Mouse (Mus musculus) gastrocnemius, postnatal 25 days (tissue): ENCODE data around the gene Zfp324. TPM values are rescaled to one million over a fixed set of nuclear protein-coding genes. Genes with fewer than 3 reads are reported as not detected.

Experiments used
- DNase-seq: peaks from one replicate; pipeline ENCODE4 v3.0.0; 2022
- total RNA-seq, 2 experiments: library from RNA; stranded (reverse); gene quantifications; 1 replicate in 1 of 2; 2 replicates in 1 of 2; pipeline ENCODE4 v1.2.3; 2021

Gene Zfp324
- total RNA-seq, 2 experiments from 2014 or later = 2.0 to 2.2 TPM

DNA sequence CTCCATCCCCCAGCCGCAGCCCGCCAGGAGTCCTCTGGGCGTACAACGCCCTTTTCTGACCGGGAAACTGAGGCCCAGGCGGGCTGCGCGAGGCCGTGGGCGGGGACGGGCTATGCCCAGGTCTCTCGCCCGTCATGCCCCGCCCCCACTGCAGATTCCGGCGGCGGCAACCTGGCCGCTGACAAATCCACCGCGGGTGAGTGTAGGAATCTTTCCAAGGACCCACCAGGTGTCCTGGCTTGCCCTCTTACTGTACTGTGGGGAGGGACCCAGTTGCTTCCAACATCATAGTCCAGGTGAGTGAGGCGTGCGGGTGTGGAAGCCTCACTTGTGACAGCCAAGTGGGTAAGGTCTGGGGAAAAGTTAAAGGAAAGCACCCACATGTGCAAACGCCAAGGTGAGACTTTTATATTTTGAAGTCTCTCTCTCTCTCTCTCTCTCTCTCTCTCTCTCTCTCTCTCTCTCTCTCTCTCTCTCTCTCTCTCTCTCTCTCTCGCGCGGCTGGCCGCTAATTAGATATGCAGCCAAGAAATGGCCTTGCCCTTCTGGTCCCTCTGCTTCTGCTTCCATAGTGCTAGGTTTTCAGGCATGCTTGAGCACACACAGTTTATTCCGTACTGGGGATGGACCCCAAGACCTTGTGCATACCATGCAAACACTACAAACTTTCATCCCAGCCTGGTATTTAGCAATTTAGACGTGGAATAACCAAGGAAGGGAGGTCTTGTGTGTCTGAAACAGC lies 637 bp downstream of the Zfp324 start:
- DNase-seq = peak; percentile 56

DNA sequence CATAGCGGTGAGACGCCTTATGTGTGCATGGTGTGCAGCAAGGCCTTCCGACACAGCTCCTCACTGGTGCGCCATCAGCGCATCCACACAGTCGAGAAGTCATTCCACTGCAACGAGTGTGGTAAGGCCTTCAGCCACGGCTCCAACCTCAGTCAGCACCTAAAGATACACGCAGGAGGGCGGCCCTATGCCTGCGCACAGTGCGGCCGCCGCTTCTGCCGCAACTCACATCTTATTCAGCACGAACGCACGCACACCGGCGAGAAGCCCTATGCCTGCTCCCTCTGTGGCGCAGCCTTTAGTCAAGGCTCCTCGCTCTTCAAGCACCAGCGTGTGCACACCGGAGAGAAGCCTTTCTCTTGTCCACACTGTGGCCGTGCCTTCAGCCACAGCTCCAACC lies 5.3 kb downstream of the Zfp324 start:
- DNase-seq = no peak

DNA sequence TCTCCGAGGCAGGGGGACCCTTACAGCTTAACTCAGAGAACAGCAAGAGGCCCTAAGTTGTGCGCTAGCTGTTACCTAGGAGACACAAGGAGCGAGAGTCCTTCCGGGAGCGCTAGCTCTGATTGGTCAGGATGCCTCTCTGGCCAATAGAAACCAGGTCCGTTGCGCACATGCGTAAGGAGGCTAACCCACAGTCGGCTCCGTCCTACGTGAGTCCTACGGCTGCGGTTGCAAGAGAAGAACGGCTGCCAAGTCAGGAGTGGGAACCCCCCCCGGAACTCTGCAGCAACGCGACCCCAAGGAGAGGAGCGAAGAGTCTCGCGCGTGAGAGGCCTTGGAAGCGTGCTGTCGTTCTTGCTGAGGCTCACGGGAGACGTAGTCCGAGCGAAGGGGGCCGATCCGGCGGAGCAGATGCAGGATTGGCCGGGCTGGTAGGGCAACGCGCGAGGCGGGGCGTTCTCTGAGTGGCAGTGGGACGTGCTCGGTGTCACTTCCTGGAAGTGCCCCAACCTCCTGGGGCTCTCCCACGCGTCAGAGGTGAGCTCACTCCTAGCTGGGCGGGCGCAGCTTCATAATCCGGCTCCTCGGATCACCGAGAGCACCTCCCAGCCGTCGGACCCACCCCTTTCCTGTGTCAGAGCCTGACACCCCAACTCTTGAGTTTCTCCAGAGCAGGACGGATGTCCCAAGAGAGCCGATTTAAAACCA lies 12.2 kb downstream of the Zfp324 start, which contains the start of gene Zfp446:
Gene Zfp446, plus strand, starts transcription at position 167 of the 708 bp plus-strand sequence.
- DNase-seq = peak; percentile 99

DNA sequence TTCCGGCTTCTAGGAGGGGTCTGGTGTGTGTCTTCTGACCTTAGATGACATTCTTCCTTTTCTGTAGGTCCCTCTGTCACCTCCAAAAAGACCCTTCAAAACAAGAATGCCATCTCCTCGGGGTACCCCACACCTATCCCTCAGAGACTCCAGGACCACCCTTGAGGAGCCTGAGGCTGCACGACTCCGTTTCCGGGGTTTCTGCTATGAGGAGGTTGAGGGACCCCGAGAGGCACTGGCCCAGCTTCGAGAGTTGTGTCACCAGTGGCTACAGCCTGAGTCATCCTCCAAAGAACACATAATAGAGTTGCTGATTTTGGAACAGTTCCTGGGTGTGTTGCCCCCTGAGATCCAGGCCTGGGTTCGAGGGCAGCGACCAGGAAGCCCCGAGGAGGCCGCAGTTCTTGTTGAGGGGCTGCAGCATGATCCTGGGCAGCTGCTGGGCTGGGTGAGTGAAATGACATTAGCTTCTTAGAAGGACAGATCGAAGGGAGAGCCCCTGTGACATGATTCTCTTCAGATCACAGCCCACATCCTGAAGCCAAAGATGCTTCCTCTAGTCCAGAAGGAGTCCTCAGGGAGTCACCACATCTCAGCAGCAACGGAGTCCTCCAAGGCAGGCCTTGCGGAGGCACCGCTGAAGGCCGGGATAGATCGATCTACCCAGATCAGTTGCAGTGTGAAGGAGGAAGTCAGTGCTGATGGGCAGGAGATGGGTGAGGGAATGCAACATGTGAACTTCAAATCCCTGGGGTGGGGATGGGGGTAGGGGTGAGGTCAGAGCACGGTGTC lies 13.5 kb downstream of the Zfp324 start:
- DNase-seq = no peak

DNA sequence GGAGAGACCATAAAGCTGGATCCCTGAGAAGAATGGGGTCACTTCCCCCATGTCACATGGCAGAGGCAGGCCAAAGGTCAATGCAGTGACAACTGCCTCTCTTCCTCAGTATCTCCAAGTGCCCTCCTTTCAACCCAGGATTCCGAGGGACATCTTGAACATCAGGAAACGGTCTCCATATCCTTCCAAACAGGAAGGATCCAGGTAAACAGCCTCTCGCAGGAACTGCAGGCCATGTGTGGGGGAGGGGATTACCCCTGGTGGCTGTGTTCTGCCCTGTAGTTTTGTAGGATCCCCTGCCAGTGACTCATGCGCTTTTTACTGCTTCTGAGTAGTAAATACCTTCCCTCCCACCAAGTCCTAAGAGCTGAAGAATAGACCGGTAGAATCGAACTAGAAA lies 14.1 kb downstream of the Zfp324 start:
- DNase-seq = no peak

DNA sequence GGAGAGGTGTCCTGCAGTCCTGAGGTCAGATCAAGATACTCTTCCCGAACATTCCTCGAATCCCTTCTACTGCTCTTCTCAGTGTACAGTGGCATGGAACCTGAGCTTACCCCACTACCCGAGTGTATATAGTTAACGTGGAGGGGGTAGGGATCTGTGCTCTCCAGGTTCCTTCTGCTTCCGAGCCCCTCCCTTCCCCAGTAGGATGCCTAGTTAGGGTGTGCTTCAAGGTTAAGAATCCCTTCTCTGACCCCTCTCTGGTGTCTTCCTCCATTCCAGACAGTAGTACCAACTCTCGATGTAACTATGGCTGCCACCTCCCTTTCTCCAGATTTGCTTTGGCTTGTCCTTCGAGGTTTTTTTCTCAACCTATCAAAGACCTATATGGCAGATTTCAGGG lies 14.7 kb downstream of the Zfp324 start:
- DNase-seq = no peak

DNA sequence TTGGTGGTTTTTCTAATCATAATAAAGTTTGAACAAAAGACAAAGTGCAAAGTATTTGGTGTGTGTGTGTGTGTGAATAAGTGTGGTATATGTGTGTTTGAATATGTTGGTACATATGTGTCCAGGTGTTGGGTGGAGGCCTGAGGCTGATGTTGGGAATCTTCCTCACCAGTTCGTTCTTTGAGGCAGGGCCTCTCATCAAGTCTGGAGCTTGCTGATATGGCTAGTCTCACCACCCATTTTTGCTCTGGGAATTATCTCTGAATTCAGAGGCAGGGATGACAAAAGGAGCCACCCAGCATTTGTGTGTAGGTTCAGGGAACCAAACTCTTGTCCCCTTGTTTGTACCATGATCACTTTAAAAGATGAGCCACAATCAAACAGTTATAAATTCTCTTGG lies 20.1 kb downstream of the Zfp324 start:
- DNase-seq = no peak

DNA sequence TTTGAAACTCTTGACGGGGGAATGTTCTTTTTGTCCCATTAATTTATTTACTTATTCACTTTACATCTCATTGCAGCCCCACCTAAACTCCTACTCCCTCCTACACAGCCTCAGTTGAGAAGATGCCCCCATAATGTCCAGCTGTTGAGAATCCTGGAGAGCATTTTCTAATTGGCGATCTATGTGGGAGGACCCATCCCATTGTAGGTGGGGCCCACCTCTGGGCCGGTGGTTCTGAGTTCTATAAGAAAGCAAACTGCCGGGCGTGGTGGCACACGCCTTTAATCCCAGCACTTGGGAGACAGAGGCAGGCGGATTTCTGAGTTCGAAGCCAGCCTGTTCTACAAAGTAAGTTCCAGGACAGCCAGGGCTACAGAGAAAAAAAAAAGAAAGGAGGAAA lies 21.3 kb downstream of the Zfp324 start:
- no peak for DNase-seq

DNA sequence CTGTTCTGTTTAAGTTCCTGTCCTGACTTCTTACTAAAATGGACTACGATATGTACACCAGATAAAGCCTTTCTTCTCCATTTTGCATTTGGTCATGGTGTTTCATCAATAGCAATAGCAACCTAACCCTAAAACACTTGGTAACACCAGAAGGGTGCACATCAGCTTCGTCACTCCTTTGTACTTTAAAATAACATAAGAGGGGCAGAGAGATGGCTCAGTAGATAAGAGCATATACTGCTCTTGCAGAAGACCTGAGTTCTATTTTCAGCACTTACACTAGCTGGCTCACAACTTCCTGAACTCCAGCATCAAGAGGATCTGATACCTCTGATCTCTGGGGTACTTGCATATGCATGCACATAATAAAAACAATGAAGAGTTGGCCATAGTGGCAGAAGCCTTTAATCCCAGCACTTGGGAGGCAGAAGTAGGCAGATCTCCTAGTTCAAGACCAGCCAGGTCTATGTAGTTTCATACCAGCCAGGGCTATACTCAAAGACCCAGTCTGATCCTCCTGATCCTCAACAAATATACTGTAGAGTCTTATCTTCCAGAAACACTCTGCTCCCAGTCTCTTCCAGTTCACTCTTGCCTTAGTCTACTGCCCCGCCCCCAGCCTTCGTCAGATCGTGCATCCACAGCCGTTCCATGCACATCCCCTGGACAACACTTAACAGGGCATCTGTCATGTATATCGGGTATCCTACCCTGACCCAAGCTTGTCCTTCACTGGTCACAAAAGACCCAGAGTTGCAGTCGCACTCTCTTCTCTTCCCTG lies 22.0 kb downstream of the Zfp324 start:
- no peak for DNase-seq

DNA sequence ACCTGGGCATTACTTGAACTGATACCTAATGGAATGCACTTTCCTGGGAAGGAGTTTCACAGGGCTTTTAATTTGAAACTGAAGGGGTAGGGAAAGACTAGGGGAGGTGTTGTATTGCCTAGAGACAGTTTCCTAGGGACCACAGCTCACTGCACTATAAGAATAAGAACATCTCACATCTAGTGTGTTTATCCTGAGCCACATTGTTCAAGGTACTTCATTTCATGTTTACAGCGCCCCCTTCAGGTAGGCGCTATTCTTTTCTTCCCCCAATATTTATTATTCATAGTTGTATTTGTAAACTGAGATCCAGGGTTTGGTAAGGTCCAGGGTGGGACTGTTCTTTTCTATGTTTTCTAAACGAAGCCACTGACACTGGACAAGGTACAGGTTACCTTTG lies 26.6 kb downstream of the Zfp324 start:
- no peak for DNase-seq

DNA sequence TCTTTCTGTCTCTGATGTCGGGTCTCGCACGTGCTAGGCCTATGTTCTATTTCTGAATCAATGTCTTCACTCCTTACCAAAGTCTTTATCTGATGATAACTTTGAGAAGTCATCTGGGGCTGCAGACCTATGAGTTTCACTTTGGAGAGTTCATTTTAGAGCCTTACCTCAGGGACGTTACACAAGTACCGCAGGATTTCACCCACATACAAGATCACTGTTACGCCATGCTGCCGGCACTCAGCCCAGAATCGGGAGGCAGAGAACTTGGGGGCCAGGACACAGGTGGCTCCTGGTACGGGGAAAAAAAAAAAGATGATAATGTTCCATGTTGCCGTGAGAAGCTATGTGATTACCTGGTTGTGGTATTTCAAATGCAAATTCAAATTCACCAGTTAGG lies 27.5 kb downstream of the Zfp324 start:
- DNase-seq = no peak

DNA sequence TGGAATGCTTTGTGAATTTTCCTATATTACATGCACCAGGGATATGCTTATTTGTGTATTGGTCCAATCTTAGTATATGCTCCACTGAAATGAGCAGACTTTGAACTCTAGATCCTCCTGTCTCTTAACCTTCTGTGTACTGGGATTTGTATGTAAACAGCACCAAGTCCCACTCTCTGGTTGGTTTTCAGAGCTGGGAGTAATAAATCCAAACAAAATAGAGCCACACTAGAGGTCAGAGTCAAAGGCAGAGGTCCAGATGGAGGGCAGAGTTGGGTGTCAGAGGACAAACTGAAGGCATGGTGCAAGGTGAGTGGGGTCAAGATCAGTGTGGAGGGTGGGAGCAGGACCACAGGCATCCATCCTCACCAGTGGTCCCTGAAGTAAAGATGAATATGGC lies 30.2 kb downstream of the Zfp324 start:
- DNase-seq = no peak

DNA sequence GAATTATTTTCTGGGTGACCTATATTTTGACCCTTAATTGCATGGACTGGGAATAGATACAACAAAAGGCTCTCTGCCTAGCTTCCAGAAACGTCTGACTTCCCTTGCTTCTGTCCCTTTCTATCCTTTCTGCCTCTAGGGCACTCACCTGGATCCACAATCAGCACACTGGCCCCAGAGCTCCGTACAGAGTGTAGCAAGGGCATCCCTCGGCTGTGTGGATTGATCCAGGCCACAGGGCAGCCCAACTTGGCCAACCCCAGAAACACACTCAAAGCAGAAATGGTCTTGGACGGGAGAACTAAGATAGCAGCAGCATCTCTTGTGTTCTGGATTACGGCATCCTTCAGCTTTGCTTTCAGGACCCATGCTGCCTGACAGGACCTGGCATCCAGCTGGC lies 31.6 kb downstream of the Zfp324 start:
- no peak for DNase-seq

DNA sequence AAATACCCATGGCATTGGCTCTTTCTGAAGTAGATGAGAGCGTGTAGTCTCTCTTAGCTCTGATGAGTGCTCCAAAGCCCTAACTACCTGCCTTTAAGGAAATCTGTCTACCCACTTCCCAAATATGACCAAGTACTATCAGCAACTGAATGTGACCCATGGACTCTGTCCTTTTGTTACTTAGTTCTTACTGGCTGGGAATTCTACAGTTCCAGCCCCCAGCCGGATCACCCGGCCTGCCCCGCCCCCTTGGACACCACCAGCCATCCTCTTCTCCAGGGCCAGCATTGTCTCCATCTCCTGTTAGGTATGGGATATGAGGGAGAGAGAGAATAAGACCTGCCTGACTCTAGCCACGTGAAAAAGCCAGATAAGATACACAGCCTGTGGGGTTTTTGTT lies 32.4 kb downstream of the Zfp324 start, which contains the start of gene Slc27a5:
Gene Slc27a5, minus strand, starts transcription at position 140 of the 400 bp plus-strand sequence.
- DNase-seq = no peak

DNA sequence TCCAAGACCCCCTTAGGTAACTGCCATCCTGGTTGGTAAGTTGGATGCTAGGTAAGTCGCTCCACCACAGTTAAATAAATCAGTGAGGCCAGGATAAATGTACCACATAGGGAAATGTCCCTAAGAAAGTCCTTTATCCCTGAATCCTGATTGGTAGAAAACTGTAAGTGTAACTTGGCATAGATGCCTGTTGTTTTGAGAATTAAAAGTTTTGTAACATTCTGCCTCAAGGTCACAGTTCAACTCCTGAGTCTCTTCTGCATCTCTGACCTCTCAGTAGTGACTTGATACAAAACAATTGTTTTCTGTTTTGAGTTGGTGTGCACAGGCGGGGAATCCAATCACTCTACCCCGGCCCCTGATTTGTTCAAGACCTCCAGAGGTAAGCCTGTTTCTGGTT lies 33.2 kb downstream of the Zfp324 start, which contains the start of gene Trim28:
Gene Trim28, plus strand, starts transcription at position 264 of the 400 bp plus-strand sequence.
- no peak for DNase-seq

DNA sequence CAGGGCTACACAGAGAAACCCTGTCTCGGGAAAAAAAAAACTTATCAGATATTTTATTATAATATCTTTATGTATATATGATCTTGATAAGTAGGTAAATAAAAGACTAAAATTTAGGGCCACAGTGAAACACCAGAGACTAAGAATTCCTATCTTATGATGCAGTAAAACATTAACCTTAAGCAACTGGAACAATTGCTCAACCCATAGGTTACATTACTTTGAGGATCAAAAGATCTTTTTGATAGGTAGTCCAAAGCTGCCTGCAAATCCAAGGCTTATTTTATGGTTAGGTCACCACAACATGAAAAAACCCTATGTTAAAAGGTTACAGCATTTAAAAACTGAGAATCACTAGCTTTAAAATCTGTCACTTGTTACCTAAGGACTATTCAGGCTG lies 35.9 kb downstream of the Zfp324 start:
- DNase-seq = no peak

DNA sequence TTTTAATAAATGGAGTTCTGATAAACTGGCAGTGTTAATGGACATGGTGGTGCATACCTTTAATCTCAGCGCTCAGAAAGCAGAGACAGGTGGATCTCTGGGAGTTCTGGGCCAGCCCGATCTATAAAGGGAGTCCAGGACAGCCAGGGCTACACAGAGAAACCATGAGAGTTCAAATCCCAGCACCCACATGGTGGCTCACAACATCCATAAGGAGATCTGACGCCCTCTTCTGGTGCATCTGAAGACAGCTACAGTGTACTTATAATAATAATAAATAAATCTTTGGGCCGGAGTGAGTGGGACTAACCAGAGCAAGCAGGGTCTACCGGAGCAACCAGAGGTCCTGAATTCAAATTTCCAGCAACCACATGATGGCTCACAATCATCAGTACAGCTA lies 37.7 kb downstream of the Zfp324 start:
- DNase-seq = no peak

DNA sequence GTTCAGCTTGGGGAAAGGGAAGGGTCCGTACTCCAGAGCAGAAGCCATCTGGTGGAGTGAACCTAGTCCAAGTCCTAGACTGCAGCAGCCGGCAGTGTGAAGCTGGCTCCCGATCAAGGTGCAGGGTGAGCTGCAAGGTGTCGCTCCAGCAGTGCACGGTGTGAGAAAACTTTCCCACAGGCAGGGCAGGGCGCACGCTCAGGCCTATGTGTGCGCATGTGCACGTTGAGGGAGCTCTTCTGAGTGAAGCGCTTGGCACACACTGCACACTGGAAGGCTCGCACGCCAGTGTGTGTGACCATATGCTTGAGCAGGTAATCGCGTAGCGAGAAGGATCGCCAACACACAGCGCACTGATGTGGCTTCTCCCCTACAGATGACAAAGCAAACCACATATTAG lies 40.4 kb downstream of the Zfp324 start:
- no peak for DNase-seq

DNA sequence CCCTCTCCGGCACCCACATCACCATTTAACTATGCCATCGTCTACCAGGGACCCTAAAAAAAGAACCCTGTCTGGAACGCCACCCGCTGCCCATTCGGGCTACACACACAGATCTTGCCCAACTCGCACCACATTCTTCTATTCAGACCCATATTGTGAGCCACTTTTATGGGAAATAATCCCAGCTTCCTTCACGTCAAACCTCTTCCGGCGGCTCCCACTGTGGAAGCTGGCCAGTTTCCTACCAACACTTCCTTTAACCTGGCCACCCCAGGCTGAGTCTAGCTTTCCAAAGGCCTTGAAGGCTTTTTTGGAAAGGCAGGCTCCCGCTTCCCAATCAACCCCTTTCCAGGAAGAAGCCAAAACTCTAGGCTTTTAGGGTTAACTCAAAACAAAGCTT lies 40.9 kb downstream of the Zfp324 start:
- DNase-seq = no peak

DNA sequence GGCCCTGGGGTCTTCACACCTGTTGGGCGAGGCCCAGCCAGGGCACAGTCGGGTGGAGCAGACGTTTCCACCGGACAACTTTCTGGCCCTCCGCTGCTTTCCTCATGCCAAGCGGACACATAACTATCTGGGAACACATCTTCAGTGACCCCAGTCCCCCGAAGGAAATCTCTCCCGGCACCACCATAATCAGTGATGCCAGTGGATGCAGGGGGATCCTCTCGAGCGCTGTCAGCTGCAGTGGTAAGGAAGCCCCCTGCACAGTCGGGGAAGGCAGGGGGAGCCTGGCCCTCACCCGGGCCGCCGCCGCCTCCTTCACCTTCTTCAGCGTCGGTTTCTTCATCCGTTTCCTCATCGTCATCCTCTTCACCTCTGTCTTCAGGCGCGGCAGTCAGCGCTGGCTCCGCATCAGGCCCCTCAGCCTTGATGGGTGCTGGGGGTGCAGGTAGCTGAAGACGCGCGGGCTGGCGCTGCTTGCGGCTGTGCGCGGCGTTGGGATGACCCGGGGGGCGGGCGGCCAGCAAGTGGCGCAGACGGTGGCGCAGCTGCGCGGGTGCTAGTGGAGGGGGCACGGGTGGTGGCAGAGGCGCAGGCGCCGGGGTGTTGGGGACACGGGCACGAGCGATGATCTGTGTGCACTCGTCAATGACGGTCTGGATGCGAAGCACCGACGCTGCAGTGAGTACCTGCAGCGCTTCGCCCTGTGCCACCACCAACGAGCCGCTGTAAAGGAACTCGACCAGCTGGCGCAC lies 41.9 kb downstream of the Zfp324 start:
- DNase-seq = no peak
